Mouse (Mus musculus): ENCODE measurements around the gene Crocc2. TPM values are rescaled to one million over a fixed set of nuclear protein-coding genes. Genes with fewer than 3 reads are reported as not detected.

The Crocc2 gene
- total RNA-seq, 2 experiments from 2014 or later, result 0.22 to 0.36 TPM

- Histone ChIP-seq H3K27ac (no peak overlapping the region), H3K4me3 (no peak overlapping the region)
- DNase-seq (ENCODE audit: low spot score in 2 of 2), result no peak
- no peak for TF ChIP-seq CTCF (conservative IDR thresholded peaks at IDR 0.05)
Measured at GRCm38 (mm10) chr1:93211019-93211418, 42.5 kb downstream of the Crocc2 start.

- Histone ChIP-seq H3K27ac (no peak overlapping the region), H3K4me3 (no peak overlapping the region)
- DNase-seq (ENCODE audit: low spot score in 2 of 2), result no peak
- TF ChIP-seq CTCF (conservative IDR thresholded peaks at IDR 0.05), result no peak
Measured at GRCm38 (mm10) chr1:93211549-93212220, 43.2 kb downstream of the Crocc2 start.

- H3K27ac ChIP-seq, result no peak overlapping the region
- DNase-seq (ENCODE audit: low spot score in 2 of 2), result no peak
- no peak for TF ChIP-seq CTCF (conservative IDR thresholded peaks at IDR 0.05)
- no peak overlapping the region for H3K4me3 ChIP-seq
Measured at GRCm38 (mm10) chr1:93212441-93212840, 43.9 kb downstream of the Crocc2 start.

- no peak overlapping the region for H3K4me3 ChIP-seq
- no peak overlapping the region for H3K27ac ChIP-seq
- no peak for DNase-seq (ENCODE audit: low spot score in 2 of 2)
- TF ChIP-seq CTCF (conservative IDR thresholded peaks at IDR 0.05), result no peak
Measured at GRCm38 (mm10) chr1:93214612-93215011, 46.1 kb downstream of the Crocc2 start.

GRCm38 (mm10) chr1:93216839-93217497 lies 48.4 kb downstream of the Crocc2 start:
- no peak overlapping the region for H3K4me3 ChIP-seq
- TF ChIP-seq CTCF (conservative IDR thresholded peaks at IDR 0.05), result no peak
- DNase-seq (ENCODE audit: low spot score in 2 of 2), result no peak
- H3K27ac ChIP-seq, result no peak overlapping the region

GRCm38 (mm10) chr1:93217530-93217929 lies 49.0 kb downstream of the Crocc2 start:
- no peak for DNase-seq (ENCODE audit: low spot score in 2 of 2)
- no peak overlapping the region for H3K27ac ChIP-seq
- no peak for TF ChIP-seq CTCF (conservative IDR thresholded peaks at IDR 0.05)
- H3K4me3 ChIP-seq, result no peak overlapping the region

GRCm38 (mm10) chr1:93220776-93221175 lies 52.3 kb downstream of the Crocc2 start:
- TF ChIP-seq CTCF (conservative IDR thresholded peaks at IDR 0.05), result no peak

GRCm38 (mm10) chr1:93223972-93224371 lies 55.4 kb downstream of the Crocc2 start:
- no peak for DNase-seq (ENCODE audit: low spot score in 2 of 2)

More at GRCm38 (mm10) chr1:93220776-93221175, 52.3 kb downstream of the Crocc2 start:
- DNase-seq (ENCODE audit: low spot score in 2 of 2), result no peak
- H3K4me3 ChIP-seq, result no peak overlapping the region
- no peak overlapping the region for H3K27ac ChIP-seq

GRCm38 (mm10) chr1:93225226-93225625 lies 56.7 kb downstream of the Crocc2 start:
- DNase-seq (ENCODE audit: low spot score in 2 of 2), result no peak
- Histone ChIP-seq H3K4me3 (no peak overlapping the region), H3K27ac (no peak overlapping the region)

More at GRCm38 (mm10) chr1:93223972-93224371, 55.4 kb downstream of the Crocc2 start:
- peak; percentile 78 for TF ChIP-seq CTCF (conservative IDR thresholded peaks at IDR 0.05)
- Histone ChIP-seq H3K27ac (no peak overlapping the region), H3K4me3 (no peak overlapping the region)

GRCm38 (mm10) chr1:93225731-93226520 lies 57.4 kb downstream of the Crocc2 start:
- no peak overlapping the region for H3K4me3 ChIP-seq
- no peak for TF ChIP-seq CTCF (conservative IDR thresholded peaks at IDR 0.05)
- no peak for DNase-seq (ENCODE audit: low spot score in 2 of 2)
- no peak overlapping the region for H3K27ac ChIP-seq

More at GRCm38 (mm10) chr1:93225226-93225625, 56.7 kb downstream of the Crocc2 start:
- no peak for TF ChIP-seq CTCF (conservative IDR thresholded peaks at IDR 0.05)

- DNase-seq (ENCODE audit: low spot score in 2 of 2), result no peak
- Histone ChIP-seq H3K4me3 (no peak overlapping the region), H3K27ac (peak overlapping the region; percentile 53; the same call in 1 of the 2 replicates)
- TF ChIP-seq CTCF (conservative IDR thresholded peaks at IDR 0.05), result no peak
Measured at GRCm38 (mm10) chr1:93227303-93227975, 58.9 kb downstream of the Crocc2 start.

GRCm38 (mm10) chr1:93227976-93228365 lies 59.4 kb downstream of the Crocc2 start:
- DNase-seq (ENCODE audit: low spot score in 2 of 2), result no peak
- Histone ChIP-seq H3K27ac (peak overlapping the region; percentile 53; the same call in 1 of the 2 replicates), H3K4me3 (no peak overlapping the region)
- no peak for TF ChIP-seq CTCF (conservative IDR thresholded peaks at IDR 0.05)
